Mouse (Mus musculus) intestine, embryonic 14.5 days (tissue): ENCODE data around the gene Tspan12. TPM values are rescaled to one million over a fixed set of nuclear protein-coding genes. Genes with fewer than 3 reads are reported as not detected.

Source experiments
- polyA plus RNA-seq: library from polyadenylated mRNA; unstranded; fragments of >200 nt; fragmentation: Nextera tagmentation; extraction: Ambion mirVana; gene quantifications from 2 replicates; pipeline ENCODE4 v1.2.1, GENCODE M21; 2014

Gene Tspan12
- polyA plus RNA-seq, 1 experiment from 2014 or later: 109 TPM

Other genes with a start within 250 kb of the Tspan12 start
- 41.3 and 49.9 TPM in 2 replicates for gene Ing3, start 97.1 kb upstream of the Tspan12 start, polyA plus RNA-seq
- gene Cped1, start 133.4 kb upstream of the Tspan12 start, polyA plus RNA-seq: 35.5 and 38.5 TPM in 2 replicates